Mouse (Mus musculus): ENCODE measurements around the gene Stk11. TPM values are rescaled to one million over a fixed set of nuclear protein-coding genes. Genes with fewer than 3 reads are reported as not detected.
"Not testable (repeated sequence)": the region's sequence is repeated elsewhere in the genome, so short reads cannot be mapped to it uniquely, and the experiment has no call there.

Gene Stk11
- total and polyA plus RNA-seq, 2 experiments from 2014 or later, result 14.8 to 77.8 TPM

DNA sequence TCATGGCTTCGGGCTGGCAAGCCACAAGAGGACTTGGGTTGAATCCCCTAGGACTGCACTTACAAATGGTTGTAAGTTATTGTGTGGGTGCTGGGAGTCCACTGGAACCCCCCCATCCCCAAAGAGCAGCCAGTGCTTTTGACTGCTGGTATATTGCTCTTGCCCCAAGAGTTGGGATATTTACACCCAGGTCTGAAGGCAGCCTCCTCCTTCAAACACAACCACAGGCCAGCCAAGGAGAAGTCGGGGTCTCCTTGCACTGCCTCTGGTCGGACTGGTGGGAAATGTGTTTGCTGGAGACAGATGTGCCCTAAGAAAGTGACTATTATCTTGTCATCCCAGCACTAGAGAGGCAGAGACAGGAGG, 46.6 kb downstream of the Stk11 start:
- Histone ChIP-seq H3K27ac (ENCODE audit: low read depth, low read length) (no peak overlapping the region), H3K4me1 (ENCODE audit: insufficient read depth) (peaks cover 29% of the 10 kb centered on the region)
- no peak for ATAC-seq

DNA sequence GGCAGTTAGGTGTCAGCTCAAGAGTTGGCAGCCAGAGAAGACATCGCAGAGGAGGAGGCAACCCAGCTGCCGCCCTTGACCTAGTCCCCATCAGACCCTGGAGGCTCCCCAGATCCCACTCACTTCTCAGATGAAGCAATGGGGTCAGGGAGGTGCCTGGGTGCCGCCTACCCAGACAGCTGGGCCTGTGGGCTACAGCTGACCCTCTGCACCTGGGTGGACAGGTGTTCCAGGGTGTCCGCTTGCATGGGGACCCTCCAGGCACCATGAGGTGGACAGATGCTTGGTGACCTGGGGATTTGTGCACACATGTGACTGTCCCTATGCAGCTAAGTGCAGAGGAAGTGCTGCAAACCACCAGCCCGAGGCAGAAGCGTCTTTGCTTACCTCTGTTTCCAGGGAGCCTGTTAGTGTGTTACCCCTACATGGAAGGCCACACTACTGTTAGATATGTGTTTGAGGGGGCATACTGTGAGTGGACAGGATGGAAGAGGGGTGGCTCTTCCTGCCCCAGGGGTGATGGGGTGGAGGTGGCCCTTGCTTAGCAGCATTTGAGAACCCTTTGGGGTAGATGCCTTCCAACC, 47.2 kb downstream of the Stk11 start:
- Histone ChIP-seq H3K9ac (no peak overlapping the region), H3K9me3 (ENCODE audit: low read length) (no peaks in the 10 kb centered on the region), H3K4me2 (ENCODE audit: low read depth) (no peak overlapping the region), H3K4me3 (ENCODE audit: low read depth, low read length) (no peak overlapping the region), H3K36me3 (ENCODE audit: insufficient read depth) (no peaks in the 10 kb centered on the region), H3K27me3 (ENCODE audit: insufficient read depth, low read length) (no peaks in the 10 kb centered on the region), H3K27ac (ENCODE audit: low read depth, low read length) (no peak overlapping the region), H3K4me1 (ENCODE audit: insufficient read depth) (peaks cover 29% of the 10 kb centered on the region)
- TF ChIP-seq CTCF (IDR thresholded peaks at IDR 0.05; ENCODE audit: low read depth), result no peak
- WGBS, result 82% methylated on average over 6 of the region's 6 CpGs
- no peak for DNase-seq
- ATAC-seq, result no peak

More for the DNA sequence above, 46.6 kb downstream of the Stk11 start:
- TF ChIP-seq CTCF (IDR thresholded peaks at IDR 0.05; ENCODE audit: low read depth), result no peak
- no peak overlapping the region for H3K4me2 ChIP-seq (ENCODE audit: low read depth)
- no peaks in the 10 kb centered on the region for H3K27me3 ChIP-seq (ENCODE audit: insufficient read depth, low read length)
- H3K36me3 ChIP-seq (ENCODE audit: insufficient read depth), result peaks cover 4% of the 10 kb centered on the region
- WGBS, result 81% methylated on average over 3 of the region's 3 CpGs
- no peak overlapping the region for H3K9ac ChIP-seq
- no peak for DNase-seq
- H3K9me3 ChIP-seq (ENCODE audit: low read length), result no peaks in the 10 kb centered on the region
- no peak overlapping the region for H3K4me3 ChIP-seq (ENCODE audit: low read depth, low read length)

DNA sequence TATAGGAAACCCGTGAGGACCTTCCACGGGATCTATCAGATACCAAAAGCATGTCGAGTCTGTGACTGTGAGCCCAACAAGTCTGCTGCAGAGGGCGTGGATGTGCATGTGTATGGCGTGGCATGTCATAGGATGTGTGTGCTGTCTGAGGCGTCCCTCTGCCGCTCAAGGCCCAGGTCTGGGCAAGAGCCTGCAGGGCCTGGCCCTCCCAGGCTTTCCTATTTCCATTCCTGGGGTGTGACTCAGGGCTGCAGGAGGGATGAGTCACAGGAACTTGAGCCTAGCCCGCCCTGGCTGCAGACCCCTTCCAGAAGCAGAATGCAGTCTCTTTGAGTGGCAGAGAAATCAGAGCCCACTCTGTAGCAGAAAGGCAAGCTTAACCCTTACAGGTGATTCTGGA, 48.1 kb downstream of the Stk11 start:
- peaks cover 31% of the 10 kb centered on the region for H3K4me1 ChIP-seq (ENCODE audit: insufficient read depth)
- 0 out of 2 replicates have a peak overlapping the region, but pooled peaks have one; percentile 83 for H3K4me2 ChIP-seq (ENCODE audit: low read depth)
- no peak overlapping the region for H3K4me3 ChIP-seq (ENCODE audit: low read depth, low read length)
- H3K36me3 ChIP-seq (ENCODE audit: insufficient read depth), result no peaks in the 10 kb centered on the region
- 77% methylated on average over 8 of the region's 8 CpGs for WGBS
- no peak overlapping the region for H3K9ac ChIP-seq
- TF ChIP-seq CTCF (IDR thresholded peaks at IDR 0.05; ENCODE audit: low read depth), result no peak
- ATAC-seq (no peak), DNase-seq (no peak)
- H3K27me3 ChIP-seq (ENCODE audit: insufficient read depth, low read length), result no peaks in the 10 kb centered on the region
- no peaks in the 10 kb centered on the region for H3K9me3 ChIP-seq (ENCODE audit: low read length)
- no peak overlapping the region for H3K27ac ChIP-seq (ENCODE audit: low read depth, low read length)

DNA sequence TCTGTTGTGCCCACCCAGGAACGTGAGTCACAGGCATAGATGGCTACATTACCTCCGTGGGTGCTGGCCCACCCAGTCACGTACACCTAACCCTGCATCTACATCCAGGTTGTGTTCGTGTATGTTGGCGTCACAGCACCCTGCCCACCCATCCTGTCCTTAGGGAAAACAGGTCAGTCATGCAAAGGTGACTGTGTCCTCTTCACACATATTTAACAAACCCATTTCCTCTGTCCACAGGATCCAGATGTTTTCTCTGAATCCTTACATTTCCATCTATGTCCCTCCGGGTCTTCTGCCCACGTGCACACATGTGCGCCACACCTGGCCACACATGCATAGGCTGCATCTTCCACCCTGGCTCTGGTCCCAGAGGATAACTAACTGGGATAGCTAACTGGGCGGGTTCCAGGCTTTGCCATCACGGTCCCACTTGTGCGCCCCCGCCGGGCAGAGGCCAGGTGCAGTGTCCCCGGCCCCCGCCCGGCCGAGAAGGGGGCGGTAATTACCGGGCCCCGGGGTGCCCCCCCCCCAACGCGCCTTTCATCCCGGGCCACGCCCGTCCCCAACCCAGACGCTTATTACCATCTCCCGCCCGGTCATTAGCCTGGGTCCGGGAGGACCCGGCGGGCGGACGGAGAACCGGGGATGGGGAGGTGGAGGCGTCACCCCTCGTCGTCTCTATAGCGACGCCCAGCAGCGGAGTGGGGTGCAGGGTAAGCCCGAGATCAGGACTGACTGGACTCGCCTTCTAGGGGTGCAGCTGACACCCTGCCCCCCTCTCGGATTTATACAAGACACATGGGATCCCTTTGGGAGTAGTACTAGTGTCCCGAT, 48.8 kb downstream of the Stk11 start:
- WGBS, result 12% methylated on average over 40 of the region's 44 CpGs

DNA sequence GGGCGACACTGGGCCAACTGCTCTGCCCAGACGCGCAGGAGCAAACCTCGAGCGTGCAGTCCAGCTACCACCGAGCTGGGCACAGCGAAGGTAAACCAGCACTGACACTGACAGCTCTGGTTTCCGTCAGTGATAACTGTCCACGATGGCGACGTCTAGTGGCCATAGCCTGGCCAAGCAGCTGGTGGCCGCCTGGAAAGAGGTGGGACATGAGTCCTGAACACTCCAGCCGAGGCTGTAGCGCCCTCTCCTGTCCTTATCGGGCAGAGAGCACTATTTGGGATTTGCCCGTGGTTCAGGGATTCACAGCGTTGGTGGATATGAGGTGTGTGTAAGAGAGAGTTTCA, 49.4 kb downstream of the Stk11 start:
- Histone ChIP-seq H3K9ac (peak overlapping the region; percentile 65), H3K9me3 (ENCODE audit: low read length) (no peaks in the 10 kb centered on the region), H3K27ac (ENCODE audit: low read depth, low read length) (peak overlapping the region; percentile 76), H3K4me1 (ENCODE audit: insufficient read depth) (peaks cover 35% of the 10 kb centered on the region), H3K4me2 (ENCODE audit: low read depth) (peak overlapping the region; percentile 83), H3K36me3 (ENCODE audit: insufficient read depth) (peaks cover 3% of the 10 kb centered on the region), H3K4me3 (ENCODE audit: low read depth, low read length) (peak overlapping the region; percentile 42), H3K27me3 (ENCODE audit: insufficient read depth, low read length) (no peaks in the 10 kb centered on the region)
- TF ChIP-seq CTCF (IDR thresholded peaks at IDR 0.05; ENCODE audit: low read depth), result peak; percentile 100
- WGBS, result under 1% methylated on average over 17 of the region's 17 CpGs
- DNase-seq (peak; percentile 95), ATAC-seq (peak; percentile 59)

More for the DNA sequence above, 48.8 kb downstream of the Stk11 start:
- Histone ChIP-seq H3K9ac (peak overlapping the region; percentile 65), H3K4me2 (ENCODE audit: low read depth) (peak overlapping the region; percentile 83), H3K36me3 (ENCODE audit: insufficient read depth) (no peaks in the 10 kb centered on the region), H3K4me1 (ENCODE audit: insufficient read depth) (peaks cover 35% of the 10 kb centered on the region), H3K9me3 (ENCODE audit: low read length) (no peaks in the 10 kb centered on the region), H3K27me3 (ENCODE audit: insufficient read depth, low read length) (no peaks in the 10 kb centered on the region), H3K27ac (ENCODE audit: low read depth, low read length) (peak overlapping the region; percentile 76), H3K4me3 (ENCODE audit: low read depth, low read length) (peak overlapping the region; percentile 42)
- DNase-seq, result no peak
- peak; percentile 0; the same call in 1 of the 2 replicates for ATAC-seq
- no peak for TF ChIP-seq CTCF (IDR thresholded peaks at IDR 0.05; ENCODE audit: low read depth)

DNA sequence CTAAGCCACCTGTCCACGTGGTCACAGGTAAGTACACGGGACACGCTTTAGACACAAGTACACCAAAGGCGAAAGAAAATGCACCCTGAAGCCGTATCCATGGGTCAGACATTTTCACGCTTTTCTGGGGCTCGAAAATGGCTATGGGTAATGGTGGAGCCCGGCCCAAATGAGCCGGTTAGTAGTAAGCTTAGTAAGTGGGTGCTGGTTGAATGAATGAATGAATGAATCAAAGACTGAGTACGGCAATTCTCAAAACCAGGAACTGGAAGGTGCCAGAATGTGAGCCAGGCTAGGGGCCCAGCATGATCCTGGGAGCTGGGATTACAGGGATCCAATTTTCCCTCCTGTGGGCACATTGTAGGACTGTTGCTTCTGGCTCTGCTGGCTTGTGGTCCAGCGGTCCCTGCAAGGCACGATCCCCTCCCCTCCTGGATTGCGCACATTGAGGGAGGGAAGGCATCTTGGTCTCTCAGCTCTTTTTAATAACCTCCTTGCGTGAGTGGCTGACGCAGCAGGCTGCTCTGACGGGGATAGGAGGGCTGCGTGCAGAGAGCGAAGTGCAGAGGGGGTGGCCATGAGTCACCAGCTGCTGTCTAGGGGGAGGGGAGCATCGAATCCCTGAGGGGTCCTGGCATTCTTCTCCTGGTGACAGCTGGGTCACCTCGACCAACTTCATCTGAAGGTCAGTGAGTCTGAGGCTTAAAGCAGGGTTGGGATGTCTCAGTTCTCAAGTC, 50.0 kb downstream of the Stk11 start, which contains the start of gene Cirbp:
Gene Cirbp, plus strand, starts transcription at position 594 of the 737 bp plus-strand sequence.
- Histone ChIP-seq H3K9ac (peak within 1 kb of the TSS; percentile 65), H3K36me3 (ENCODE audit: insufficient read depth) (peaks cover 9% of the 10 kb centered on the region), H3K4me2 (ENCODE audit: low read depth) (peak within 1 kb of the TSS; percentile 83), H3K27ac (ENCODE audit: low read depth, low read length) (peak within 1 kb of the TSS; percentile 82), H3K27me3 (ENCODE audit: insufficient read depth, low read length) (no peaks in the 10 kb centered on the region), H3K4me1 (ENCODE audit: insufficient read depth) (peaks cover 30% of the 10 kb centered on the region), H3K9me3 (ENCODE audit: low read length) (no peaks in the 10 kb centered on the region), H3K4me3 (ENCODE audit: low read depth, low read length) (peak within 1 kb of the TSS; percentile 42)
- 13% methylated on average over 20 of the region's 20 CpGs for WGBS
- no peak for TF ChIP-seq CTCF (IDR thresholded peaks at IDR 0.05; ENCODE audit: low read depth)
- DNase-seq (peak; percentile 74), ATAC-seq (peak; percentile 24)

DNA sequence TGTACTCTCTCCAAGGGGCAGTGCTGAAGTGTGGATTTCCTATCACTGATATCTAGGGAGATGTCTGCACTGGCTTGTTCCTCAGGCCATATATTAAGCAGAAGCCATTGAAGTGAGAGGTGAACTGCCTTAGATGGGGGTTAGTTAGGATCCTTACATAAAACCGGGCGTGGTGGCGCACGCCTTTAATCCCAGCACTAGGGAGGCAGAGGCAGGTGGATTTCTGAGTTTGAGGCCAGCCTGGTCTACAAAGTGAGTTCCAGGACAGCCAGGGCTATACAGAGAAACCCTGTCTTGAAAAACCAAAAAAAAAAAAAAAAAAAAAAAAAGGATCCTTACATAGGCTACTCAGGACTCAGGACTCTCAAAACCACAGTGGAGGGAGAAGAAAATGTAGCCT, 50.5 kb downstream of the Stk11 start:
- Histone ChIP-seq H3K36me3 (ENCODE audit: insufficient read depth) (peaks cover 14% of the 10 kb centered on the region), H3K9ac (peak overlapping the region; percentile 65; the same call in 1 of the 2 replicates), H3K27ac (ENCODE audit: low read depth, low read length) (peak overlapping the region; percentile 76), H3K4me1 (ENCODE audit: insufficient read depth) (peaks cover 26% of the 10 kb centered on the region), H3K4me2 (ENCODE audit: low read depth) (peak overlapping the region; percentile 83)
- 87% methylated on average over 4 of the region's 4 CpGs for WGBS
- ATAC-seq; H3K27me3 ChIP-seq (ENCODE audit: insufficient read depth, low read length); DNase-seq; H3K4me3 ChIP-seq (ENCODE audit: low read depth, low read length); H3K9me3 ChIP-seq (ENCODE audit: low read length): not testable (repeated sequence)

Measured in forebrain, postnatal 0 days (tissue).